Comparison of ENCODE assay signal across 14 mouse cellular contexts in genomic region chr5:99496931-99497782, GRCm38 (mm10).
DNase-seq lines count a peak whose midpoint lies in the region; ATAC-seq and TF ChIP-seq lines count a peak whose summit lies in the region.
"Had no signal": no experiment of that assay in that cellular context is flagged by ENCODE, and none has a peak within 500 bp of the region (broad histone marks: within the 10 kb centered on the region; RNA-seq: fewer than 3 reads in every experiment).

No protein-coding gene starts in this region.

- WGBS in forebrain, embryonic 14.5 days: 82% methylated on average over 8 of the region's 9 CpGs
- WGBS in forebrain, embryonic 15.5 days: 77% methylated on average over 9 of the region's 9 CpGs
- 73% methylated on average over 9 of the region's 9 CpGs for WGBS in intestine, embryonic 14.5 days
- 79% methylated on average over 9 of the region's 9 CpGs for WGBS in intestine, postnatal 0 days
- WGBS in midbrain, embryonic 15.5 days: 68% methylated on average over 8 of the region's 9 CpGs
- WGBS in midbrain, postnatal 0 days: 73% methylated on average over 8 of the region's 9 CpGs

- no peak overlapping the region for H3K4me3 ChIP-seq in forebrain, embryonic 14.5 days (ENCODE audit: low read depth, low read length)
- no peak overlapping the region for H3K4me3 ChIP-seq in forebrain, embryonic 15.5 days
- H3K4me3 ChIP-seq in intestine, embryonic 14.5 days (ENCODE audit: low read depth, low read length): no peak overlapping the region
- no peak overlapping the region for H3K4me3 ChIP-seq in intestine, postnatal 0 days (ENCODE audit: low read depth, low read length)
- H3K4me3 ChIP-seq in midbrain, embryonic 15.5 days: no peak overlapping the region
- no peak overlapping the region for H3K4me3 ChIP-seq in midbrain, postnatal 0 days (ENCODE audit: low read depth, low read length)
- H3K4me3 ChIP-seq: embryonic facial prominence, embryonic 13.5 days; intestine, embryonic 15.5 days had no signal

- no peaks in the 10 kb centered on the region for H3K27me3 ChIP-seq in forebrain, embryonic 14.5 days (replicated peaks; ENCODE audit: control insufficient read depth, insufficient read depth, low read length)
- no peaks in the 10 kb centered on the region for H3K27me3 ChIP-seq in forebrain, embryonic 15.5 days
- no peaks in the 10 kb centered on the region for H3K27me3 ChIP-seq in intestine, embryonic 14.5 days (replicated peaks; ENCODE audit: control insufficient read depth, insufficient read depth, low read length)
- no peaks in the 10 kb centered on the region for H3K27me3 ChIP-seq in intestine, postnatal 0 days (replicated peaks; ENCODE audit: control insufficient read depth, insufficient read depth, low read length)
- H3K27me3 ChIP-seq in midbrain, embryonic 15.5 days (replicated peaks): no peaks in the 10 kb centered on the region
- H3K27me3 ChIP-seq in midbrain, postnatal 0 days (ENCODE audit: insufficient read depth, low read length): no peaks in the 10 kb centered on the region
- H3K27me3 ChIP-seq: embryonic facial prominence, embryonic 13.5 days; intestine, embryonic 15.5 days had no signal

- no peak for TF ChIP-seq CTCF in intestine, postnatal 0 days (IDR thresholded peaks at IDR 0.05; ENCODE audit: low read depth)
- no peak for TF ChIP-seq CTCF in midbrain, postnatal 0 days (IDR thresholded peaks at IDR 0.05)

- no peak overlapping the region for H3K9ac ChIP-seq in forebrain, embryonic 14.5 days (ENCODE audit: low read length)
- no peak overlapping the region for H3K9ac ChIP-seq in forebrain, embryonic 15.5 days (replicated peaks)
- no peak overlapping the region for H3K9ac ChIP-seq in intestine, embryonic 14.5 days (ENCODE audit: low read length)
- no peak overlapping the region for H3K9ac ChIP-seq in intestine, postnatal 0 days (ENCODE audit: low read depth, low read length)
- no peak overlapping the region for H3K9ac ChIP-seq in midbrain, embryonic 15.5 days
- H3K9ac ChIP-seq in midbrain, postnatal 0 days (replicated peaks; ENCODE audit: low read length, poor library complexity, severe bottlenecking): no peak overlapping the region
- H3K9ac ChIP-seq: embryonic facial prominence, embryonic 13.5 days; intestine, embryonic 15.5 days had no signal

- no peak for ATAC-seq in forebrain, embryonic 14.5 days
- ATAC-seq in forebrain, embryonic 15.5 days (replicated peaks): no peak
- no peak for ATAC-seq in intestine, embryonic 14.5 days (replicated peaks; ENCODE audit: low FRiP score, low TSS enrichment, low read depth)
- no peak for ATAC-seq in intestine, postnatal 0 days
- ATAC-seq in midbrain, embryonic 15.5 days (replicated peaks): no peak
- no peak for ATAC-seq in midbrain, postnatal 0 days (ENCODE audit: low FRiP score)
- ATAC-seq: intestine, embryonic 15.5 days; Patski had no signal

- peaks cover 11% of the 10 kb centered on the region for H3K4me1 ChIP-seq in forebrain, embryonic 14.5 days (ENCODE audit: control insufficient read depth, insufficient read depth, low read length)
- H3K4me1 ChIP-seq in forebrain, embryonic 15.5 days: peaks cover 22% of the 10 kb centered on the region
- peaks cover 7% of the 10 kb centered on the region for H3K4me1 ChIP-seq in intestine, embryonic 14.5 days (replicated peaks; ENCODE audit: control insufficient read depth, insufficient read depth, low read length)
- no peaks in the 10 kb centered on the region for H3K4me1 ChIP-seq in intestine, postnatal 0 days (replicated peaks; ENCODE audit: control insufficient read depth, insufficient read depth, low read length)
- peaks cover 10% of the 10 kb centered on the region for H3K4me1 ChIP-seq in midbrain, embryonic 15.5 days
- no peaks in the 10 kb centered on the region for H3K4me1 ChIP-seq in midbrain, postnatal 0 days (ENCODE audit: insufficient read depth, low read length)
- H3K4me1 ChIP-seq: intestine, embryonic 15.5 days had no signal

- DNase-seq in forebrain, embryonic 14.5 days (ENCODE audit: low spot score): no peak
- no peak for DNase-seq in intestine, embryonic 14.5 days (ENCODE audit: low spot score)
- DNase-seq in midbrain, postnatal 0 days (ENCODE audit: low spot score): no peak
- DNase-seq in lung, postnatal 36 days: peak; percentile 18
- DNase-seq in layer of hippocampus, adult 9-10 months (ENCODE audit: low spot score): no peak
- DNase-seq: cerebellum, adult 8-10 months; right cerebral cortex, postnatal 25 days had no signal

- 0 out of 2 replicates have a peak overlapping the region, but pooled peaks have one; percentile 9 for H3K27ac ChIP-seq in forebrain, embryonic 14.5 days (ENCODE audit: low read depth, low read length)
- H3K27ac ChIP-seq in forebrain, embryonic 15.5 days (replicated peaks): no peak overlapping the region
- H3K27ac ChIP-seq in intestine, embryonic 14.5 days (ENCODE audit: low read depth): peak overlapping the region; percentile 14; the same call in 1 of the 2 replicates
- H3K27ac ChIP-seq in intestine, postnatal 0 days (ENCODE audit: low read depth, low read length): no peak overlapping the region
- 0 out of 2 replicates have a peak overlapping the region, but pooled peaks have one; percentile 1 for H3K27ac ChIP-seq in midbrain, embryonic 15.5 days
- no peak overlapping the region for H3K27ac ChIP-seq in midbrain, postnatal 0 days (ENCODE audit: low read depth, low read length)
- H3K27ac ChIP-seq: embryonic facial prominence, embryonic 13.5 days; intestine, embryonic 15.5 days had no signal

- H3K4me2 ChIP-seq in forebrain, embryonic 14.5 days (ENCODE audit: low read length): no peak overlapping the region
- no peak overlapping the region for H3K4me2 ChIP-seq in forebrain, embryonic 15.5 days (replicated peaks)
- no peak overlapping the region for H3K4me2 ChIP-seq in intestine, embryonic 14.5 days (ENCODE audit: low read length)
- H3K4me2 ChIP-seq in intestine, postnatal 0 days (replicated peaks; ENCODE audit: low read depth): no peak overlapping the region
- no peak overlapping the region for H3K4me2 ChIP-seq in midbrain, embryonic 15.5 days
- H3K4me2 ChIP-seq in midbrain, postnatal 0 days (ENCODE audit: low read depth, low read length, poor library complexity, severe bottlenecking): no peak overlapping the region
- H3K4me2 ChIP-seq: embryonic facial prominence, embryonic 13.5 days; intestine, embryonic 15.5 days; liver, embryonic 11.5 days had no signal

- no peaks in the 10 kb centered on the region for H3K9me3 ChIP-seq in forebrain, embryonic 14.5 days (replicated peaks; ENCODE audit: control insufficient read depth, low read length)
- no peaks in the 10 kb centered on the region for H3K9me3 ChIP-seq in forebrain, embryonic 15.5 days
- H3K9me3 ChIP-seq in intestine, embryonic 14.5 days (ENCODE audit: control insufficient read depth, low read length): no peaks in the 10 kb centered on the region
- 0 out of 2 replicates have a peak, but pooled peaks cover 3% of the 10 kb centered on the region for H3K9me3 ChIP-seq in intestine, postnatal 0 days (ENCODE audit: control insufficient read depth)
- no peaks in the 10 kb centered on the region for H3K9me3 ChIP-seq in midbrain, embryonic 15.5 days
- H3K9me3 ChIP-seq in midbrain, postnatal 0 days (ENCODE audit: low read length): no peaks in the 10 kb centered on the region
- H3K9me3 ChIP-seq: embryonic facial prominence, embryonic 13.5 days; intestine, embryonic 15.5 days had no signal

- H3K36me3 ChIP-seq in forebrain, embryonic 14.5 days (ENCODE audit: control insufficient read depth, insufficient read depth, low read length): no peaks in the 10 kb centered on the region
- no peaks in the 10 kb centered on the region for H3K36me3 ChIP-seq in forebrain, embryonic 15.5 days
- no peaks in the 10 kb centered on the region for H3K36me3 ChIP-seq in intestine, embryonic 14.5 days (ENCODE audit: control insufficient read depth, insufficient read depth, low read length)
- H3K36me3 ChIP-seq in intestine, postnatal 0 days (ENCODE audit: control insufficient read depth, insufficient read depth): no peaks in the 10 kb centered on the region
- no peaks in the 10 kb centered on the region for H3K36me3 ChIP-seq in midbrain, embryonic 15.5 days (replicated peaks)
- no peaks in the 10 kb centered on the region for H3K36me3 ChIP-seq in midbrain, postnatal 0 days (ENCODE audit: insufficient read depth, low read length)
- H3K36me3 ChIP-seq: embryonic facial prominence, embryonic 13.5 days; intestine, embryonic 15.5 days had no signal

Comparison
In these comparisons a context has a peak if more than half of its experiments do, and no peak if none do; other contexts are left out.
1. H3K27ac ChIP-seq: peak in forebrain, embryonic 14.5 days (single experiment), intestine, embryonic 14.5 days (single experiment) and midbrain, embryonic 15.5 days (single experiment); none in forebrain, embryonic 15.5 days (single experiment), intestine, postnatal 0 days (single experiment) and midbrain, postnatal 0 days (single experiment).